8 mouse cellular contexts compared by ENCODE assay signal in the genomic region with DNA sequence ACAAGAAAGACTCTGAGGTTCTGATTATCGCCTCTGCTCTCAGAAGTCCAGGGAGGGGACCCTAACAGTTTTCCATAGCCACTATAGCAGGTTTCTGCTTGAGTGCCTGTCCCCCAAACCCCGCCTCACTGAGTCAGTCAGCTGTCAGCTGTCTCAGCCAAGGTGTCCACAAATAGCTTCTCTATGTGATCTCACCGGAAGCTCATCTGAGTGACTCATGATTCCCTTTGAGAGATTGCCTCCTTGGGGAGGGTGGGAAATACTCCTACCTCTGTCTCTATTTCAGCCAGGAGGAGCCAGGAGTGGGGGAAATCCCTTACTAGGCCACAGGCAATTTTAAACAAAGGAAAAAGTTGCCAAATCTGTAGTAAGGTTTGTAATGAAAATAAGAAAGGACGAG.
A peak's percentile ranks its signal among the peaks of the same experiment; 100 is the strongest.
DNase-seq lines count a peak whose midpoint lies in the region; ATAC-seq lines count a peak whose summit lies in the region.

No protein-coding gene starts in this region.

- no peak overlapping the region for H3K4me2 ChIP-seq in liver, embryonic 16.5 days (ENCODE audit: low read depth, low read length)
- no peak overlapping the region for H3K4me2 ChIP-seq in kidney, embryonic 14.5 days (replicated peaks; ENCODE audit: low read depth, low read length)

- H3K9me3 ChIP-seq in liver, embryonic 16.5 days (replicated peaks; ENCODE audit: control insufficient read depth, low read length): no peaks in the 10 kb centered on the region
- H3K9me3 ChIP-seq in kidney, embryonic 14.5 days (ENCODE audit: control insufficient read depth, low read length): no peaks in the 10 kb centered on the region

- WGBS in liver, embryonic 16.5 days (ENCODE audit: insufficient replicate concordance): 32% methylated on average over 4 of the region's 4 CpGs
- 61% methylated on average over 4 of the region's 4 CpGs for WGBS in kidney, embryonic 14.5 days

- no peaks in the 10 kb centered on the region for H3K4me1 ChIP-seq in liver, embryonic 16.5 days (ENCODE audit: control insufficient read depth, low read depth, low read length)
- 0 out of 2 replicates have a peak, but pooled peaks cover 16% of the 10 kb centered on the region for H3K4me1 ChIP-seq in kidney, embryonic 14.5 days (ENCODE audit: control insufficient read depth, insufficient read depth, low read length)

- DNase-seq in liver (no peak), adipocyte (ENCODE audit: low spot score) (peak; percentile 65)
- peak; percentile 36 for DNase-seq in gastrocnemius, postnatal 14 days
- DNase-seq in left cerebral cortex, postnatal 14 days (ENCODE audit: low spot score in 2 of 2): peak; percentile 63 to 80
- DNase-seq in thymus, postnatal 10 days (ENCODE audit: low spot score in 2 of 2): peak; percentile 56 to 62
- DNase-seq in embryo, embryonic 9.5 days (ENCODE audit: extremely low spot score): no peak

- no peak overlapping the region for H3K27ac ChIP-seq in liver, embryonic 16.5 days (ENCODE audit: low read length)
- no peak overlapping the region for H3K27ac ChIP-seq in kidney, embryonic 14.5 days (ENCODE audit: low read depth, low read length)

- no peaks in the 10 kb centered on the region for H3K27me3 ChIP-seq in liver, embryonic 16.5 days (ENCODE audit: control insufficient read depth, insufficient read depth, low read depth, low read length)
- no peaks in the 10 kb centered on the region for H3K27me3 ChIP-seq in kidney, embryonic 14.5 days (ENCODE audit: control insufficient read depth, insufficient read depth, low read length)

- ATAC-seq in liver, embryonic 16.5 days (ENCODE audit: low read depth): 0 out of 2 replicates have a peak, but pooled peaks have one; percentile 13
- no peak for ATAC-seq in kidney, embryonic 14.5 days (ENCODE audit: low FRiP score, low TSS enrichment)

- no peak overlapping the region for H3K4me3 ChIP-seq in liver, embryonic 16.5 days (ENCODE audit: low read depth, low read length)
- no peak overlapping the region for H3K4me3 ChIP-seq in kidney, embryonic 14.5 days (ENCODE audit: low read length)

- no peaks in the 10 kb centered on the region for H3K36me3 ChIP-seq in liver, embryonic 16.5 days (ENCODE audit: control insufficient read depth, insufficient read depth)
- H3K36me3 ChIP-seq in kidney, embryonic 14.5 days (ENCODE audit: control insufficient read depth, insufficient read depth, low read length): no peaks in the 10 kb centered on the region

- H3K9ac ChIP-seq in liver, embryonic 16.5 days (ENCODE audit: low read depth, low read length): no peak overlapping the region
- H3K9ac ChIP-seq in kidney, embryonic 14.5 days (ENCODE audit: low read depth, low read length): no peak overlapping the region

- intact Hi-C loops in gastrocnemius, postnatal 14 days (cut with DNase I; ENCODE audit: low total_unique reads): no loop called here
- intact Hi-C loops in left cerebral cortex, postnatal 14 days (cut with DNase I): no loop called here

Comparison
In these comparisons a context has a peak if more than half of its experiments do, and no peak if none do; other contexts are left out.
1. DNase-seq: peak in adipocyte (single experiment), gastrocnemius, postnatal 14 days (single experiment), left cerebral cortex, postnatal 14 days (2 of 2) and thymus, postnatal 10 days (2 of 2); none in liver (single experiment) and embryo, embryonic 9.5 days (single experiment).